Mouse (Mus musculus) embryonic facial prominence, embryonic 14.5 days (tissue): ENCODE results near the gene Pdpk1. TPM values are rescaled to one million over a fixed set of nuclear protein-coding genes. Genes with fewer than 3 reads are reported as not detected.

Source experiments
- ATAC-seq: fragments of 200-750 bp; cut with Nextera tagmentation; 2 replicates; pipeline ENCODE4 v1.8.0; 2017; ENCODE audit warnings: low read depth, moderate number of reproducible peaks, moderate TSS enrichment
- DNase-seq: peaks from one replicate; pipeline ENCODE4 v3.0.0-alpha.2; 2015; ENCODE audit warnings: low spot score
- H3K27ac ChIP-seq: fragments of 300-500 bp; sonication (generic); replicated peaks from 2 replicates; pipeline ENCODE4 v1.5.1; 2014; ENCODE audit warnings: low read depth, mild to moderate bottlenecking, low read length, moderate library complexity
- H3K27me3 ChIP-seq: fragments of 300-500 bp; sonication (generic); replicated peaks from 2 replicates; pipeline ENCODE4 v1.6.1; 2014; ENCODE audit warnings: low read length; ENCODE audit not compliant: control insufficient read depth, insufficient read depth
- H3K36me3 ChIP-seq: fragments of 300-500 bp; sonication (generic); 2 replicates; pipeline ENCODE4 v1.6.1; 2014; ENCODE audit warnings: low read length, mixed read lengths; ENCODE audit not compliant: control insufficient read depth, insufficient read depth
- H3K4me1 ChIP-seq: fragments of 300-500 bp; sonication (generic); 2 replicates; pipeline ENCODE4 v1.6.1; 2014; ENCODE audit warnings: antibody characterized with exemption, low read length; ENCODE audit not compliant: control insufficient read depth, insufficient read depth
- H3K4me2 ChIP-seq: fragments of 300-500 bp; sonication (generic); 2 replicates; pipeline ENCODE4 v1.6.1; 2014; ENCODE audit warnings: low read depth, mild to moderate bottlenecking, low read length, moderate library complexity, mixed read lengths
- H3K4me3 ChIP-seq: fragments of 300-500 bp; sonication (generic); 2 replicates; pipeline ENCODE4 v1.5.1; 2014; ENCODE audit warnings: low read depth, mild to moderate bottlenecking, low read length
- H3K9ac ChIP-seq: fragments of 300-500 bp; sonication (generic); 2 replicates; pipeline ENCODE4 v1.6.1; 2014; ENCODE audit warnings: low read depth, mild to moderate bottlenecking, low read length, moderate library complexity, mixed read lengths
- H3K9me3 ChIP-seq: fragments of 300-500 bp; sonication (generic); 2 replicates; pipeline ENCODE4 v1.6.1; 2016; ENCODE audit warnings: low read length; ENCODE audit not compliant: control insufficient read depth
- WGBS: fragments of 180-500 bp; shearing (Covaris S2); extraction: QIAGEN DNeasy Blood & Tissue Kit; methylation state at CpG from one replicate; pipeline ENCODE4 v1.1.7; 2014; 5-methylcytosine and 5-hydroxymethylcytosine counted together
- polyA plus RNA-seq: library from polyadenylated mRNA; unstranded; fragments of >200 nt; fragmentation: Nextera tagmentation; extraction: Ambion mirVana; gene quantifications from 2 replicates; pipeline ENCODE4 v1.2.1, GENCODE M21; 2014

The Pdpk1 gene
- polyA plus RNA-seq = 40.6 and 46.3 TPM in 2 replicates

- Histone ChIP-seq H3K4me1 (peaks cover 6% of the 10 kb centered on the region; the same call in 1 of the 2 replicates), H3K27ac (no peak within 1 kb of the TSS), H3K9ac (peak within 1 kb of the TSS; percentile 60), H3K4me3 (peak within 1 kb of the TSS; percentile 44), H3K36me3 (0 out of 2 replicates have a peak, but pooled peaks cover 15% of the 10 kb centered on the region), H3K4me2 (peak within 1 kb of the TSS; percentile 80), H3K27me3 (no peaks in the 10 kb centered on the region), H3K9me3 (no peaks in the 10 kb centered on the region)
- DNase-seq (no peak), ATAC-seq (no peak)
- 77% methylated on average over 2 of the region's 2 CpGs for WGBS
Measured at GRCm38 (mm10) chr17:24150824-24151223, at the start of gene Pdpk1. Pdpk1 (minus strand) TSS chr17:24150924.

DNA sequence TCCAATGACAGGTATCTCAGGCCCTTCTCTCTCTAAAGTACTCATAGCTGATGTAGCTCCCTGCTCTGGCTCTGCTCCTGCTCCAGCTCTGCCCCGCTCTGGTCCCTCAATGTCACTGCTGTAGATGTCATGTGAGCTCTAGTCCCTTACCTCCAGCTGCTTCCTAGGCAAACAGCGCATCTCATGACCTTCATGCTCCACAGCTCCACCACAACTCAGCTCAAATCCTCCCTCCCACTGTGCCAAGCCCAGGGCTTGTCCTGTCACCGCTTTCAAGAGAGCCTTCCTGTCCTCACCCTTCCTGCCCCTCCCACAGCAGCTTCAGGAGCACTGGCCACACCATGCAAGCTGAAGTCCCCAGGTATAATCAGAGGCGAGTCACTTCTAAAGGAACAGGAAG, 49.0 kb upstream of the Pdpk1 start:
- H3K9ac ChIP-seq = 0 out of 2 replicates have a peak overlapping the region, but pooled peaks have one; percentile 30
- no peak for ATAC-seq
- 66% methylated on average over 4 of the region's 4 CpGs for WGBS

DNA sequence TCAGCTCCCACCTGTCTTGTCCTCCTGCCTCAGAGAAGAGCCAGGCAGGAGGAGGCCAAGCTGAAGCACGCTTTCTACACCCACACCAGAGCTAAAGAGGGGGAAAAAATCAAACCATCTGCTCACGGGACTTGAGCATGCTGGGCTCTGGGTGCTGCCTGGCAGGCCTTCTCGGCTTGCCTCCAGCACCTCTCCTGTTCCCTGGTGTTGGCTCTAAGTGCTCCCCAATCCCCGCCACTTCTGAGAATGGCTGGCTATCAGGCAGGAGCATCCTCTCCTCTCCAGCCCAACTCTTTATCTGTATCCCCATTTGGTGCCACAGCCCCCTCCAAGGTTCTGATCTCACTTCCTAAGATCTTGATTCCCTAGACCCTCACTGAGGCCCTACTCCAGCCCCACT, 48.5 kb upstream of the Pdpk1 start:
- peaks cover 12% of the 10 kb centered on the region; the same call in 1 of the 2 replicates for H3K4me1 ChIP-seq
- H3K36me3 ChIP-seq = no peaks in the 10 kb centered on the region
- no peak overlapping the region for H3K27ac ChIP-seq
- WGBS = 86% methylated on average over 4 of the region's 4 CpGs
- H3K27me3 ChIP-seq = no peaks in the 10 kb centered on the region
- ATAC-seq (no peak), DNase-seq (no peak)
- no peak overlapping the region for H3K9ac ChIP-seq
- H3K4me2 ChIP-seq = no peak overlapping the region
- no peaks in the 10 kb centered on the region for H3K9me3 ChIP-seq
- H3K4me3 ChIP-seq = no peak overlapping the region

More for the DNA sequence above, 49.0 kb upstream of the Pdpk1 start:
- Histone ChIP-seq H3K9me3 (no peaks in the 10 kb centered on the region), H3K36me3 (no peaks in the 10 kb centered on the region), H3K4me3 (no peak overlapping the region), H3K27ac (no peak overlapping the region), H3K4me1 (peaks cover 17% of the 10 kb centered on the region), H3K4me2 (no peak overlapping the region), H3K27me3 (no peaks in the 10 kb centered on the region)
- DNase-seq = no peak

DNA sequence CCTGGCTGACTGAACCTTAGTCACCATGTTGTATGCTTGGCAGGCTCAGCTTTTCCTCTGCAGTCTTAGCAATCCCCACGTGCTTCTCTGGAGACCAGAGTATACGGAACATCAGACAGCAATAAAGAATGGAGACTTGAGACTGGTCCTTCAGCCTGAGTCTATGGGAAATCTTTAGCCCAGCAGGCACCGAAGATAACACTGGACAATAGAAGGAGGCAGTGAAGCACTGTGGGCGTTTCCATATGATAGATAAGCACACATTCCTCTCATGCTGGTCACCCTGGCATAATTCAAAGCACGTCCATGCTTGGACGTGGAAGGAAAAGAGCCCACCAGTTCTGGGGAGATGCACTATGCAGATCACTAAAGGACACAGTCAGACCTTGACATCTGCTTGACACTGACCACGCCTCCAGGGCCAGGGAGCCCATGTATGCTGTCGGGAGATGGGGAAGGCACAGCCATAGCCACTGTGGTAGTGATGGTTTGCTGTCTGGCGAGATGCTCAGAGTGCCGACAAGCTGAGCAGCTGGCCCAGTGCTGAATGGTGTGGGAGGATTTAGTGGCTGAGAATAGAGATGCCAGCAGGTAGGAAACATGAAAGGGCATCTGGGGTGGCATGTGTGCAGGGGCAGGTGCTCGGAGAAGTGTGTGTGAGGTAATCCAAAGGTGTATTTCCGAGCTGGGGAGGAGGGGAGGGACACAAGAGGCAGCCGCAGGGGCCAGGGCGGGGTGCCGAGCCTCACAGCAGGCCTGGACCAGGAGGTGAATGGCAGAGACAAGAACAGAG, 46.5 kb upstream of the Pdpk1 start:
- WGBS = 67% methylated on average over 15 of the region's 15 CpGs
- H3K4me3 ChIP-seq = no peak overlapping the region
- no peaks in the 10 kb centered on the region for H3K36me3 ChIP-seq
- no peak for DNase-seq
- H3K27ac ChIP-seq = no peak overlapping the region
- no peaks in the 10 kb centered on the region for H3K4me1 ChIP-seq
- no peak for ATAC-seq
- no peaks in the 10 kb centered on the region for H3K9me3 ChIP-seq
- no peak overlapping the region for H3K9ac ChIP-seq
- H3K4me2 ChIP-seq = no peak overlapping the region
- no peaks in the 10 kb centered on the region for H3K27me3 ChIP-seq

DNA sequence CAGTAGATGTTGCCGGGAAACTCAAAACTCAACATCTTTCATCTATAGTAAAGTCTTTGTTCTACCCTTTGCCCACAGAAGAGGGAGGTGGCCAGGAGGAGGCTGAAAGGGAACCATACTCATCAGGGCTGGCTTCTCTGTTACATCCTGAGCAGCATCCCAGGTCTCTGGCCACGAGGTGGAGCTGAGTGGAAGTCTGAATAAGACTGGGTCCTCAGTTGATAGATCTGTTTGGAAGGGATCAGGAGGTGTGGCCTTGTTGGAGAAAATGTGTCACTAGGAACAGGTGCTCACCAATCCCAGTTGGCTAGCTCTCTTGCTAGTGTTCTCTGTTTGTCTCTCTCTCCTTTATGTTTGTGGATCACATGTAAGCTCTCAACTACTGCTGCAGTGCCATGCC, 44.6 kb upstream of the Pdpk1 start:
- H3K4me2 ChIP-seq = no peak overlapping the region
- H3K4me1 ChIP-seq = no peaks in the 10 kb centered on the region
- no peaks in the 10 kb centered on the region for H3K36me3 ChIP-seq
- H3K9me3 ChIP-seq = no peaks in the 10 kb centered on the region
- no peak overlapping the region for H3K27ac ChIP-seq
- H3K4me3 ChIP-seq = no peak overlapping the region
- no peak for DNase-seq
- H3K9ac ChIP-seq = no peak overlapping the region
- no peaks in the 10 kb centered on the region for H3K27me3 ChIP-seq
- no peak for ATAC-seq
- WGBS = 59% methylated on average over 2 of the region's 2 CpGs

GRCm38 (mm10) chr17:24193769-24194168, 43.0 kb upstream of the Pdpk1 start:
- Histone ChIP-seq H3K9ac (peak overlapping the region; percentile 25; the same call in 1 of the 2 replicates), H3K27me3 (no peaks in the 10 kb centered on the region), H3K9me3 (no peaks in the 10 kb centered on the region), H3K4me1 (no peaks in the 10 kb centered on the region), H3K36me3 (peaks cover 6% of the 10 kb centered on the region; the same call in 1 of the 2 replicates), H3K4me3 (no peak overlapping the region), H3K27ac (no peak overlapping the region), H3K4me2 (no peak overlapping the region)
- DNase-seq (no peak), ATAC-seq (no peak)
- WGBS = 73% methylated on average over 5 of the region's 5 CpGs

DNA sequence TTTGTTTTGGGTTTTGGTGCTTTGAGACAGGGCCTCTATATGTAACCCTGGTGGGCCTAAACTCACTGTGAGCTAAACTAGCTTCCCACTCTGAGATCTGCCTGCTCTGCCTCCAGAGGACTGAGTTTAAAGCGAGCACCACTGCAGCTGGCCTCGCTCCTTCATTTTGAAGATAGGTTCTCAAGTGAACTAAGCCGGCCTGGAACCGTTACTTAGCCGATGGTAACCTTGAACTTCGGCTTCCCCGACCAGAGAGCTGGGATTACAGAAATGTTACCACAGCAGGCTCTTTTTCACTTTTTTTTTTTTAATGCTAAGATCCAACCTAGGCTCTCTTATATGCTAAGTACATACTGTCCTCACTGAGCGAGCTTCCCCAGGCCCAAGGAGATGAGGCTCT, 42.5 kb upstream of the Pdpk1 start:
- no peaks in the 10 kb centered on the region for H3K9me3 ChIP-seq
- 85% methylated on average over 8 of the region's 8 CpGs for WGBS
- no peaks in the 10 kb centered on the region for H3K27me3 ChIP-seq

GRCm38 (mm10) chr17:24192848-24193247, 42.1 kb upstream of the Pdpk1 start:
- H3K9me3 ChIP-seq = no peaks in the 10 kb centered on the region
- DNase-seq (no peak), ATAC-seq (no peak)
- no peak overlapping the region for H3K4me3 ChIP-seq
- H3K9ac ChIP-seq = no peak overlapping the region
- H3K36me3 ChIP-seq = peaks cover 10% of the 10 kb centered on the region
- no peak overlapping the region for H3K4me2 ChIP-seq
- 69% methylated on average over 8 of the region's 8 CpGs for WGBS
- no peaks in the 10 kb centered on the region for H3K4me1 ChIP-seq
- H3K27ac ChIP-seq = no peak overlapping the region
- no peaks in the 10 kb centered on the region for H3K27me3 ChIP-seq

More for the DNA sequence above, 42.5 kb upstream of the Pdpk1 start:
- no peaks in the 10 kb centered on the region for H3K4me1 ChIP-seq
- H3K9ac ChIP-seq = no peak overlapping the region
- H3K36me3 ChIP-seq = peaks cover 6% of the 10 kb centered on the region; the same call in 1 of the 2 replicates
- DNase-seq = no peak
- no peak overlapping the region for H3K4me3 ChIP-seq
- no peak overlapping the region for H3K27ac ChIP-seq
- ATAC-seq = no peak
- no peak overlapping the region for H3K4me2 ChIP-seq

- Histone ChIP-seq H3K9me3 (no peaks in the 10 kb centered on the region), H3K4me1 (no peaks in the 10 kb centered on the region), H3K27me3 (no peaks in the 10 kb centered on the region), H3K9ac (no peak overlapping the region), H3K36me3 (peaks cover 13% of the 10 kb centered on the region), H3K4me3 (no peak overlapping the region), H3K4me2 (no peak overlapping the region), H3K27ac (no peak overlapping the region)
- WGBS = 67% methylated on average over 4 of the region's 4 CpGs
- no peak for DNase-seq
- no peak for ATAC-seq
Measured at GRCm38 (mm10) chr17:24191481-24191880, 40.8 kb upstream of the Pdpk1 start.
